Mouse (Mus musculus) limb, embryonic 12.5 days (tissue): ENCODE measurements around the gene Esyt1. TPM values are rescaled to one million over a fixed set of nuclear protein-coding genes. Genes with fewer than 3 reads are reported as not detected.

Experiments used
- ATAC-seq: fragments of 200-750 bp; cut with Nextera tagmentation; 2 replicates; pipeline ENCODE4 v1.8.0; 2017; ENCODE audit warnings: low read depth, moderate TSS enrichment; ENCODE audit not compliant: insufficient number of reproducible peaks, insufficient read depth, low FRiP score, low TSS enrichment
- H3K27ac ChIP-seq: fragments of 300-500 bp; sonication (generic); 2 replicates; pipeline ENCODE4 v1.5.1; 2016; ENCODE audit warnings: mild to moderate bottlenecking, moderate library complexity
- H3K27me3 ChIP-seq: fragments of 300-500 bp; sonication (generic); 2 replicates; pipeline ENCODE4 v1.6.1; 2016; ENCODE audit warnings: mild to moderate bottlenecking, moderate library complexity
- H3K36me3 ChIP-seq: fragments of 300-500 bp; sonication (generic); 2 replicates; pipeline ENCODE4 v1.6.1; 2016; ENCODE audit warnings: mild to moderate bottlenecking, moderate library complexity
- H3K4me1 ChIP-seq: fragments of 300-500 bp; sonication (generic); replicated peaks from 2 replicates; pipeline ENCODE4 v1.6.1; 2016
- H3K4me2 ChIP-seq: fragments of 300-500 bp; sonication (generic); 2 replicates; pipeline ENCODE4 v1.6.1; 2016; ENCODE audit warnings: mild to moderate bottlenecking, moderate library complexity
- H3K4me3 ChIP-seq: fragments of 300-500 bp; sonication (generic); replicated peaks from 2 replicates; pipeline ENCODE4 v1.5.1; 2016; ENCODE audit warnings: mild to moderate bottlenecking
- H3K9ac ChIP-seq: fragments of 300-500 bp; sonication (generic); replicated peaks from 2 replicates; pipeline ENCODE4 v1.6.1; 2016; ENCODE audit warnings: mild to moderate bottlenecking, moderate library complexity
- H3K9me3 ChIP-seq: fragments of 300-500 bp; sonication (generic); 2 replicates; pipeline ENCODE4 v1.6.1; 2016; ENCODE audit warnings: mild to moderate bottlenecking, moderate library complexity
- WGBS: fragments of 180-500 bp; shearing (Covaris S2); methylation state at CpG from one replicate; pipeline ENCODE4 v1.1.7; 2016; 5-methylcytosine and 5-hydroxymethylcytosine counted together
- polyA plus RNA-seq: library from polyadenylated mRNA; unstranded; fragments of >200 nt; fragmentation: Nextera tagmentation; extraction: Ambion mirVana; gene quantifications from 2 replicates; pipeline ENCODE4 v1.2.1, GENCODE M21; 2016

Esyt1 gene
- polyA plus RNA-seq, 1 experiment from 2014 or later = 18.5 TPM

DNA sequence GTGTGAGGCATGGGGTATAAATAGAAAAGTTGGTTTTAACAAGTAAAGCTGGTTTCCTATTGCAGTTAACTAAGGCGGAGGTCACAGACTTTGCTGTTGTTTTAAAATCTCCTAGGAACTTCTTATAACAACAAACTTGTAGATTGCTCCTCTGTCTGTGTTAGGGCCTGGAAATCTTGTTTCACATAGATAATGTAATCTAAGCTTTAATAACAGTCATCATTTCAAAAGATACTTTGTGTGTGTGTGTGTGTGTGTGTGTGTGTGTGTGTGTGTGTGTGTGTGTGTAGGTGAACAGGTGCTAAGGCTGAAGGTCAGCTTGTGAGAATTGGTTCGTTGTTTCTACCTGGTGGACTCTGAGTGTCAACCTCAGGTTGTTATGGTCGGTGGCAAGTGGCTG, 21.7 kb downstream of the Esyt1 start:
- 78% methylated on average over 3 of the region's 3 CpGs for WGBS
- Histone ChIP-seq H3K9me3 (no peaks in the 10 kb centered on the region), H3K4me1 (no peaks in the 10 kb centered on the region; the same call in 1 of the 2 replicates), H3K36me3 (no peaks in the 10 kb centered on the region), H3K27me3 (no peaks in the 10 kb centered on the region), H3K4me2 (no peak overlapping the region), H3K9ac (no peak overlapping the region), H3K27ac (no peak overlapping the region), H3K4me3 (no peak overlapping the region)
- ATAC-seq = no peak

GRCm38 (mm10) chr10:128503532-128503931, 22.1 kb downstream of the Esyt1 start:
- Histone ChIP-seq H3K4me1 (no peaks in the 10 kb centered on the region; the same call in 1 of the 2 replicates), H3K4me2 (no peak overlapping the region), H3K4me3 (no peak overlapping the region), H3K27ac (0 out of 2 replicates have a peak overlapping the region, but pooled peaks have one; percentile 35), H3K27me3 (no peaks in the 10 kb centered on the region), H3K9me3 (no peaks in the 10 kb centered on the region), H3K9ac (no peak overlapping the region), H3K36me3 (no peaks in the 10 kb centered on the region)
- 71% methylated on average over 8 of the region's 8 CpGs for WGBS
- ATAC-seq = no peak

- WGBS = 81% methylated on average over 5 of the region's 5 CpGs
- H3K9me3 ChIP-seq = no peaks in the 10 kb centered on the region
- H3K36me3 ChIP-seq = no peaks in the 10 kb centered on the region
- H3K27me3 ChIP-seq = no peaks in the 10 kb centered on the region
- ATAC-seq = no peak
- H3K4me1 ChIP-seq = peaks cover 4% of the 10 kb centered on the region
- no peak overlapping the region for H3K4me2 ChIP-seq
- no peak overlapping the region for H3K27ac ChIP-seq
- H3K9ac ChIP-seq = no peak overlapping the region
- no peak overlapping the region for H3K4me3 ChIP-seq
Observed at GRCm38 (mm10) chr10:128502341-128502740, 23.3 kb downstream of the Esyt1 start.

GRCm38 (mm10) chr10:128499116-128499671, 26.5 kb downstream of the Esyt1 start:
- peak; percentile 54 for ATAC-seq
- 3% methylated on average over 21 of the region's 21 CpGs for WGBS
- peaks cover 12% of the 10 kb centered on the region for H3K4me1 ChIP-seq
- no peaks in the 10 kb centered on the region for H3K36me3 ChIP-seq
- peaks cover 7% of the 10 kb centered on the region; the same call in 1 of the 2 replicates for H3K27me3 ChIP-seq
- peak overlapping the region; percentile 80 for H3K27ac ChIP-seq
- H3K9ac ChIP-seq = peak overlapping the region; percentile 59
- peak overlapping the region; percentile 48 for H3K4me3 ChIP-seq
- H3K9me3 ChIP-seq = no peaks in the 10 kb centered on the region
- peak overlapping the region; percentile 66 for H3K4me2 ChIP-seq

DNA sequence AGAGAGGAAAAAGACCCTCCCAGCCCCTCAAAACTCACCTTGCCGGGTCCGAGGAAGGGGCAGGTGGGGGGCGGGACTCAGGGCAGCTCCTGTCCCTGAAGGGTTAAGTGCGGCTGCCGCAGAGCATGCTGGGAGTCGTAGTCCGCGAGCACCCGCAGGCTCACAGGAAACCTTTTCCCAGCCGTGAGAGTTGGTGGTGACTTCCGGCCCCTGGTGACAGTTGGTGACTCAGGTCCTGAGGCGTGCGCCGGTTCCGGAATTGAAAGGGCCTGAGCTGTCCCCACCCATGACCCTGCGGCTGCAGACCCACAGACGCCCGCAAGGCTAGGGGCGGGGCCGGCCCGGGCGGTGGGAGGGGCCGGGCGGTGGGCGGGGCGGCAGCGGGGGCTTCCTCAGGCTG, 27.1 kb downstream of the Esyt1 start, which contains the start of gene Myl6b:
Myl6b (minus strand) TSS at position 96 of the 400 bp plus-strand sequence.
- no peaks in the 10 kb centered on the region for H3K36me3 ChIP-seq

GRCm38 (mm10) chr10:128497134-128497737, 28.4 kb downstream of the Esyt1 start:
- Histone ChIP-seq H3K4me1 (peaks cover 19% of the 10 kb centered on the region), H3K36me3 (no peaks in the 10 kb centered on the region), H3K9me3 (no peaks in the 10 kb centered on the region), H3K4me2 (peak overlapping the region; percentile 16; the same call in 1 of the 2 replicates), H3K27me3 (peaks cover 7% of the 10 kb centered on the region; the same call in 1 of the 2 replicates), H3K27ac (peak overlapping the region; percentile 9; the same call in 1 of the 2 replicates), H3K4me3 (no peak overlapping the region), H3K9ac (no peak overlapping the region)
- ATAC-seq = no peak
- WGBS = 46% methylated on average over 6 of the region's 6 CpGs

More for the DNA sequence above, 27.1 kb downstream of the Esyt1 start, which contains the start of gene Myl6b:
- peaks cover 7% of the 10 kb centered on the region; the same call in 1 of the 2 replicates for H3K27me3 ChIP-seq
- H3K4me2 ChIP-seq = peak within 1 kb of the TSS; percentile 66
- WGBS = under 1% methylated on average over 27 of the region's 27 CpGs
- no peaks in the 10 kb centered on the region for H3K9me3 ChIP-seq
- peak within 1 kb of the TSS; percentile 48 for H3K4me3 ChIP-seq
- H3K4me1 ChIP-seq = peaks cover 12% of the 10 kb centered on the region
- ATAC-seq = peak; percentile 85
- peak within 1 kb of the TSS; percentile 80 for H3K27ac ChIP-seq
- peak within 1 kb of the TSS; percentile 59 for H3K9ac ChIP-seq

DNA sequence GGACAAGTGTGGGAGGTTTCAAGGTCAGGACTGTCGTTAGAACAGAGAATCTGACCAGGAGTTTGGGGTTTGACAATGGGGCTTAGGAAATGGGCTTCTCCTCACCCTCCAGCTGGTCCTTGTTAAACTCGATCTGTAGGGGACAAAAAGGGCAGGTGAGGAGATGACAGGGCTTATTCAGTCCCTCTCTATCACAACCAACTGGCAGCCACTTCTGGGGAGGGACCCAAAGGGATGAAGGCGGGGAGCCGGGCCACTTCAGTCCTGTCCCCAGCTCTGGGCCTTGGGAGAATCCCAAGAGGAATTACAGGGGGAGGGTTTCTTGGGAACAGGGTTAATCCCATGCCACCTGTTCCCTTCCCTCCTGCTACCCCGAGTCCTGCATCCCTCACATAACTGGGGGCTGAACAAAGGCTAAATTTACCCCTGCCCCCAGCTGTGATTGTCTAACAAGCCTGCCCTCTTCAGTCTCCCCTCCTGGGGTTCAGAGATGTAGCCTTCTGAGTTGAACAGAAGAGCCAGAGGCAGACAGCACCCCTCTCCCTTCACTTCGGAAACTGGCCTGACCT, 29.1 kb downstream of the Esyt1 start:
- no peak for ATAC-seq
- 35% methylated on average over 6 of the region's 6 CpGs for WGBS
- H3K27ac ChIP-seq = peak overlapping the region; percentile 9; the same call in 1 of the 2 replicates

DNA sequence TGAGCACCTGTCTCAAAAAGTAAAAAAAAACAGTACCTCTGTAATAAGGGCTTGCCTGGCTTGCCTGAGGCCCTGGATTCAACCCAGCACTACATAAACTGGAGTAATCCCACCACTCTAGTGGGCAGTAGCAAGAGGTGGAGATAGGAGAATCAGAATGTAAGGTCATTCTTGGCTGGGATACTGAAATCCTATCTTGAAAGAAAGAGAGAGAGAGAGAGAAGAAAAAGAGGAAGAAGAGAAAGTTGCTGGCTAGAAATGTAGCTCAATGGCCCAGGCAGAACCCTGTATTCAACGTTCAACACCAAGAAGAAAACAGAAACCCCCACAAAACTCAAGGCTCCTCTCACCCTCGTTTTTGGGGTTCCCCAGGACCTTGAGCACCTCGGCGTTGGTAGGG, 29.8 kb downstream of the Esyt1 start:
- Histone ChIP-seq H3K27me3 (peaks cover 7% of the 10 kb centered on the region; the same call in 1 of the 2 replicates), H3K27ac (no peak overlapping the region), H3K9me3 (no peaks in the 10 kb centered on the region), H3K36me3 (peaks cover 11% of the 10 kb centered on the region), H3K9ac (no peak overlapping the region), H3K4me2 (no peak overlapping the region), H3K4me3 (no peak overlapping the region), H3K4me1 (peaks cover 32% of the 10 kb centered on the region)
- ATAC-seq = no peak
- WGBS = 71% methylated on average over 4 of the region's 4 CpGs

More for the DNA sequence above, 29.1 kb downstream of the Esyt1 start:
- Histone ChIP-seq H3K4me1 (peaks cover 25% of the 10 kb centered on the region), H3K27me3 (peaks cover 7% of the 10 kb centered on the region; the same call in 1 of the 2 replicates), H3K9ac (no peak overlapping the region), H3K36me3 (peaks cover 5% of the 10 kb centered on the region), H3K4me3 (no peak overlapping the region), H3K9me3 (no peaks in the 10 kb centered on the region), H3K4me2 (no peak overlapping the region)

DNA sequence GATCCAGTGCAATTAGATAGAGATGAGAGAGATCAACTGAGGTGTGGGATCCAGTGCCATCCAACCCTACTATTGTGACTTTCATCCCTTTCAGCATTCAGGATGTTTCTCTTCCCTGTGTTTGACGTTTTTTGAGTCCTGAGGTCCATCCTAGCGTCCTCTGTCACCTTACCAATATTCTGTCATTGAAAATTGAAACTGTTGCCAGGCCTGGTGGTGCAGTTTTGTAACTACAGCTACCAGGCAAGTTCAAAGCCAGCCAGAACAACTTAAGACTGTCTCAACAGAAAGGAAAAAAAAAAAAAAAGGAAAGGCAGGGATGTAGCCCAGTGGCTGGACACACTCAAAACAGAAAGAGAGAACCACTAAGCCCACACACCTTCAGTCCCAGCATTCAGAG, 30.4 kb downstream of the Esyt1 start:
- Histone ChIP-seq H3K4me3 (peak overlapping the region; percentile 78), H3K4me2 (peak overlapping the region; percentile 84), H3K27me3 (peaks cover 7% of the 10 kb centered on the region; the same call in 1 of the 2 replicates), H3K9me3 (no peaks in the 10 kb centered on the region), H3K36me3 (peaks cover 18% of the 10 kb centered on the region), H3K27ac (no peak overlapping the region), H3K9ac (no peak overlapping the region), H3K4me1 (peaks cover 33% of the 10 kb centered on the region)
- 73% methylated on average over 2 of the region's 2 CpGs for WGBS
- ATAC-seq = no peak

DNA sequence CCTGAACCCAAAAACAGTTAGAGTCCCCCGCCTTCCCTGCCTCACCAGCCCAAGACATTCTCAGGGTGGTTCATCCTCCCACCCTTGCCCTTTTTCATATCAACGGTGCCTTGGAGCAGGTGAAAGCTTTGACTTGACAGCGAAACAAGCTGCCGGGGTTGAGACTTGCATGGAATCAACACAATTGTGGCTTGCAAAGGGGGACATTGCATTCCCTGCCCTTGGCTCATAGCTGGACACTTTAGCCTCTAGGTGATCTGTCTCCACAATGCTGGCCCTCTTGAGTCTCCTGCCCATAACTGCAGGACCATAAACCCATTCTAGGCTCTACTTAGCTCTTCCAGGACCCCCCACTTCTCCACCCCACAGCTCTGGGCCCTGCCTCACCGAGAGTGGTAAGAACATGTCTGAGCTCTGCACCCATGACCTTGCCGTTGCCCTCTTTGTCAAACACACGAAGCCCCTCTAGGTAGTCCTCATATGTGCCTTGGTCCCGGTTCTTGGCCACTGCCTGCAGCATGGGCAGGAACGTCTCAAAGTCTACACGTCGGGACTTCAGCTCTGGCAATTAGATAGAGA, 30.9 kb downstream of the Esyt1 start:
- Histone ChIP-seq H3K27ac (peak overlapping the region; percentile 96), H3K4me1 (peaks cover 33% of the 10 kb centered on the region), H3K4me2 (peak overlapping the region; percentile 84), H3K9me3 (no peaks in the 10 kb centered on the region), H3K27me3 (peaks cover 7% of the 10 kb centered on the region; the same call in 1 of the 2 replicates), H3K9ac (peak overlapping the region; percentile 82), H3K4me3 (peak overlapping the region; percentile 78), H3K36me3 (peaks cover 23% of the 10 kb centered on the region)
- WGBS = 61% methylated on average over 11 of the region's 11 CpGs
- no peak for ATAC-seq
